Mouse (Mus musculus): ENCODE measurements around the gene Ruvbl1. TPM values are rescaled to one million over a fixed set of nuclear protein-coding genes. Genes with fewer than 3 reads are reported as not detected.

Gene Ruvbl1
- polyA plus RNA-seq, 1 experiment from 2014 or later, result 113 TPM

Other genes starting within 250 kb of the Ruvbl1 start
- not detected in 2 replicates for gene Dnajb8, start 243.1 kb upstream of the Ruvbl1 start, polyA plus RNA-seq (2015; fragmentation: Nextera tagmentation; extraction: Ambion mirVana)
- 22.8 and 23.1 TPM in 2 replicates for gene Eefsec, start 18.9 kb upstream of the Ruvbl1 start, polyA plus RNA-seq (2015; fragmentation: Nextera tagmentation; extraction: Ambion mirVana)
- gene Sec61a1, start 53.5 kb downstream of the Ruvbl1 start, polyA plus RNA-seq (2015; fragmentation: Nextera tagmentation; extraction: Ambion mirVana), result 113 and 132 TPM in 2 replicates
- 1.1 and 1.6 TPM in 2 replicates for gene Kbtbd12, start 172.5 kb downstream of the Ruvbl1 start, polyA plus RNA-seq (2015; fragmentation: Nextera tagmentation; extraction: Ambion mirVana)